In the genomic region with DNA sequence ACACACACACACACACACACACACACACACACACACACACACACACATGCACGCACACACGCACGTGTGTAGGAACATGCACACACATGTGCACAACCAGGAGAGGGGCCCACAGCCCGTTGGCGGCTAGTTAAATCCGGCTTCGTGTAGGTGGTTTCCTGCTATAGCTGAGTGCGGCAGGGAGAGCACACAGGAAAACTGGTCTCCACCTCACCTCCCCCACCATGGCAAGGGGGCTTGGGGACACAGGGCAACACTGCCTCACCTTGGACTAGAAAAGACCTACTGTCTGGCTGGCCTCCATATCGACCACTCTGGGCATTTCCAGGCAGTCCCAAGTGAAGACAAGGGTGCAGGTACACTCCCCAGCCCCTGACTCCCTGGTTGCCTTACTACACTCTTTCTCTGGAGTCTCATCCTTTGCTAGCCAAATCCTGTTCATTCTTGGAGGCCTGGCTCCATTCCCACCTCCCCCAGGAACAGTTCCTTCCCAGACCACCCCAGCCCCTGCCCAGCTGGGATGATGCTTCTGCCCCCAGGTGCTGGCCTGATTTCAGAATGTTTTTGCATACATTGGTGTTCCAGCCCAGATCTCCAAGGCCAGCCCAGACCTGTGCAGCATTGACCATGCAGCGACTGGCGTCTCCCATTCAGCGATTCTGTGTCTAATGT, we compare ENCODE assay signal across 35 mouse cellular contexts. TPM values are rescaled to one million over a fixed set of nuclear protein-coding genes. Genes with fewer than 3 reads are reported as not detected.
DNase-seq lines count a peak whose midpoint lies in the region; TF ChIP-seq lines count a peak whose summit lies in the region.
"Had no signal": no experiment of that assay in that cellular context is flagged by ENCODE, and none has a peak within 500 bp of the region (broad histone marks: within the 10 kb centered on the region; RNA-seq: fewer than 3 reads in every experiment).

No protein-coding gene starts in this region.

- no peak overlapping the region for H3K4me3 ChIP-seq in olfactory bulb, adult 2 months (ENCODE audit: insufficient read depth, low read depth, low read length)
- H3K4me3 ChIP-seq: forebrain, embryonic 10.5 days; gastrocnemius, adult 2 months; limb, embryonic 10.5 days; liver, embryonic 15.5 days; midbrain, embryonic 10.5 days; myocyte; neural tube, embryonic 13.5 days had no signal

- 56% methylated on average over 12 of the region's 12 CpGs for WGBS in olfactory bulb, adult 2 months

- no peak for TF ChIP-seq CTCF in olfactory bulb, adult 2 months (IDR thresholded peaks at IDR 0.05; ENCODE audit: insufficient read depth, low read depth, low read length)

- intact Hi-C loops in left cerebral cortex, postnatal 4 days (cut with DNase I), result no loop called here

- H3K4me1 ChIP-seq in olfactory bulb, adult 2 months (ENCODE audit: control insufficient read depth, insufficient read depth, low read length), result peaks cover 39% of the 10 kb centered on the region

- peak; percentile 62 for DNase-seq in left cerebral cortex, adult 11 months (ENCODE audit: low spot score)
- DNase-seq in left cerebral cortex, postnatal 4 days, result no peak
- peak; percentile 70 to 82 for DNase-seq in frontal cortex, postnatal 36 days (ENCODE audit: low spot score in 2 of 2)
- DNase-seq in telencephalon, adult 2 months (ENCODE audit: low read depth, low spot score), result peak; percentile 78
- no peak for DNase-seq in spleen, adult 12 weeks (ENCODE audit: low spot score)
- DNase-seq in lung, postnatal 36 days, result no peak
- DNase-seq in adrenal gland, postnatal 36 days, result no peak
- DNase-seq: cerebellum, adult 8-10 months; cerebellum, postnatal 36 days; gastrocnemius, adult 2 months; kidney, adult 9 months; kidney, postnatal 36 days; liver; thymus, adult 2 months; thymus, postnatal 4 days had no signal

- peak overlapping the region; percentile 59 for H3K27ac ChIP-seq in olfactory bulb, adult 2 months (ENCODE audit: insufficient read depth, low read depth, low read length)
- H3K27ac ChIP-seq: forebrain, embryonic 10.5 days; gastrocnemius, adult 2 months; hindbrain, postnatal 0 days; limb, embryonic 10.5 days; liver, embryonic 15.5 days; midbrain, embryonic 10.5 days; neural tube, embryonic 13.5 days had no signal

- TF ChIP-seq POLR2A in olfactory bulb, adult 2 months (IDR thresholded peaks at IDR 0.05; ENCODE audit: insufficient read depth, low read depth, low read length), result no peak

RNA-seq across cellular contexts. Expression of gene Kcnh4, which starts 5.6 kb away (rescaled TPM):
- 10 to 100 TPM; 11.2 to 12.4 TPM for total RNA-seq in left cerebral cortex, postnatal 4 days (2021)
- not detected in 2 replicates for polyA plus RNA-seq in olfactory bulb, adult 2 months (2012; ENCODE audit: insufficient read depth, insufficient read length, low replicate concordance, missing spikeins)
- total RNA-seq in adrenal gland, postnatal 36 days (2021), result under 1 TPM; 0.10 to 0.13 TPM
- total RNA-seq: gastrocnemius, adult 2 months; hematopoietic stem cell, adult 5-6 weeks had no signal
- polyA plus RNA-seq: heart, embryonic 16.5 days; limb, embryonic 10.5 days; liver, embryonic 15.5 days; lung, postnatal 0 days had no signal

RNA-seq across cellular contexts. Expression of gene Hcrt, which starts 8.6 kb away (rescaled TPM):
- not detected for total RNA-seq in left cerebral cortex, postnatal 4 days (2021)
- polyA plus RNA-seq in olfactory bulb, adult 2 months (2012; ENCODE audit: insufficient read depth, insufficient read length, low replicate concordance, missing spikeins), result not detected in 2 replicates
- not detected for total RNA-seq in adrenal gland, postnatal 36 days (2021)
- total RNA-seq: adrenal gland, adult 18-20 months; ES-E14; gastrocnemius, adult 2 months; gastrocnemius, postnatal 4 days; hematopoietic stem cell, adult 5-6 weeks; hindbrain, postnatal 0 days had no signal
- polyA plus RNA-seq: embryonic facial prominence, embryonic 11.5 days; forebrain, embryonic 10.5 days; heart, embryonic 16.5 days; intestine, embryonic 16.5 days; limb, embryonic 10.5 days; liver, embryonic 15.5 days; lung, postnatal 0 days; myocyte; neural tube, embryonic 13.5 days; stomach, embryonic 16.5 days had no signal

RNA-seq across cellular contexts. Expression of gene Rab5c, which starts 16.1 kb away (rescaled TPM):
- total RNA-seq in left cerebral cortex, postnatal 4 days (2021), result 100 to 1,000 TPM; 168 to 174 TPM
- polyA plus RNA-seq in olfactory bulb, adult 2 months (2012; ENCODE audit: insufficient read depth, insufficient read length, low replicate concordance, missing spikeins), result not detected in 2 replicates
- total RNA-seq in adrenal gland, postnatal 36 days (2021), result 100 to 1,000 TPM; 172 to 187 TPM

RNA-seq across cellular contexts. Expression of gene Ghdc, which starts 16.6 kb away (rescaled TPM):
- 1 to 10 TPM; 5.5 to 7.2 TPM for total RNA-seq in left cerebral cortex, postnatal 4 days (2021)
- not detected in 2 replicates for polyA plus RNA-seq in olfactory bulb, adult 2 months (2012; ENCODE audit: insufficient read depth, insufficient read length, low replicate concordance, missing spikeins)
- 10 to 100 TPM; 18.8 to 25.8 TPM for total RNA-seq in adrenal gland, postnatal 36 days (2021)

RNA-seq across cellular contexts. Expression of gene Hspb9, which starts 40.5 kb away (rescaled TPM):
- total RNA-seq in left cerebral cortex, postnatal 4 days (2021), result not detected
- not detected in 2 replicates for polyA plus RNA-seq in olfactory bulb, adult 2 months (2012; ENCODE audit: insufficient read depth, insufficient read length, low replicate concordance, missing spikeins)
- not detected for total RNA-seq in adrenal gland, postnatal 36 days (2021)
- total RNA-seq: adrenal gland, adult 18-20 months; gastrocnemius, adult 2 months; gastrocnemius, postnatal 4 days; hematopoietic stem cell, adult 5-6 weeks; hindbrain, postnatal 0 days; layer of hippocampus, postnatal 10 days had no signal
- polyA plus RNA-seq: embryonic facial prominence, embryonic 11.5 days; forebrain, embryonic 16.5 days; intestine, embryonic 16.5 days; midbrain, embryonic 16.5 days had no signal

Comparison
In these comparisons a context has a peak if more than half of its experiments do, and no peak if none do; other contexts are left out.
1. DNase-seq: peak in left cerebral cortex, adult 11 months (single experiment), frontal cortex, postnatal 36 days (2 of 2) and telencephalon, adult 2 months (single experiment); none in left cerebral cortex, postnatal 4 days (single experiment), spleen, adult 12 weeks (single experiment), lung, postnatal 36 days (single experiment) and adrenal gland, postnatal 36 days (0 of 2).
2. RNA of gene Kcnh4, which starts 5.6 kb away (total RNA-seq): 11.2 to 12.4 TPM in left cerebral cortex, postnatal 4 days; 0.10 to 0.13 TPM in adrenal gland, postnatal 36 days; every median in the first group is over 10 times any median in the second.